Mouse (Mus musculus) heart, adult 2 months (tissue): ENCODE results near the gene Rassf8. TPM values are rescaled to one million over a fixed set of nuclear protein-coding genes. Genes with fewer than 3 reads are reported as not detected.

Experiments used
- DNase-seq, 2 experiments: peaks; one replicate each; pipeline ENCODE4 v3.0.0; 2021
- H3K27ac ChIP-seq: fragments of 200-600 bp; 2 replicates; pipeline ENCODE4 v1.8.1; 2022
- H3K27me3 ChIP-seq: fragments of 200-500 bp; 2 replicates; pipeline ENCODE4 v1.6.1; 2012; ENCODE audit warnings: mild to moderate bottlenecking, low read length, inconsistent platforms, mixed read lengths; ENCODE audit not compliant: control insufficient read depth, insufficient read depth
- H3K36me3 ChIP-seq: fragments of 200-500 bp; 2 replicates; pipeline ENCODE4 v1.6.1; 2012; ENCODE audit warnings: low read length, inconsistent platforms; ENCODE audit not compliant: control insufficient read depth, insufficient read depth
- H3K4me1 ChIP-seq: fragments of 200-500 bp; 2 replicates; pipeline ENCODE4 v1.6.1; 2011; ENCODE audit warnings: low read length; ENCODE audit not compliant: control insufficient read depth, insufficient read depth
- H3K4me3 ChIP-seq: fragments of 200-600 bp; 2 replicates; pipeline ENCODE4 v1.8.1; 2022
- H3K79me2 ChIP-seq: fragments of 200-500 bp; replicated peaks from 2 replicates; pipeline ENCODE4 v1.6.1; 2012; ENCODE audit warnings: mild to moderate bottlenecking, inconsistent platforms, low read length, moderate library complexity, mixed read lengths; ENCODE audit not compliant: control insufficient read depth, insufficient read depth
- H3K9ac ChIP-seq: fragments of 200-500 bp; 2 replicates; pipeline ENCODE4 v1.6.1; 2012; ENCODE audit warnings: low read depth, mild to moderate bottlenecking, control low read depth, inconsistent platforms, low read length, mixed read lengths
- CTCF ChIP-seq: fragments of 200-600 bp; IDR thresholded peaks from 2 replicates; pipeline ENCODE4 v1.8.1; 2022; ENCODE audit warnings: antibody characterized with exemption, mild to moderate bottlenecking, moderate library complexity
- EP300 ChIP-seq: fragments of 200-500 bp; IDR thresholded peaks from 2 replicates; pipeline ENCODE4 v1.6.1; 2011; ENCODE audit warnings: low read depth, low read length, control low read depth; ENCODE audit not compliant: insufficient read depth
- POLR2A ChIP-seq: fragments of 200-500 bp; IDR thresholded peaks from 2 replicates; pipeline ENCODE4 v1.6.1; 2011; ENCODE audit warnings: mild to moderate bottlenecking, low read depth, low read length, control low read depth; ENCODE audit not compliant: insufficient read depth
- WGBS: fragments of 180-500 bp; shearing (Covaris S2); methylation state at CpG from one replicate; pipeline ENCODE4 v1.1.7; 2018; 5-methylcytosine and 5-hydroxymethylcytosine counted together
- intact Hi-C: fragments of 180-260 bp; cut with DNase I; formaldehyde crosslinking; loops from one replicate; pipeline ENCODE4 v1.15.1; 2025
- polyA plus RNA-seq: library from polyadenylated mRNA; depleted of rRNA; stranded (reverse); fragments of >200 nt; gene quantifications from 2 replicates; pipeline ENCODE4 v1.2.3, GENCODE M21; 2012
- total RNA-seq, 2 experiments: library from RNA; stranded (reverse); gene quantifications; 2 replicates each; pipeline ENCODE4 v1.2.3; 2021

Rassf8 gene
- total and polyA plus RNA-seq, 3 experiments: 18.1 to 58.2 (median 56.9) TPM

GRCm38 (mm10) chr6:145745291-145745690, 1.3 kb upstream of the Rassf8 start:
- intact Hi-C loops: loop anchor here (5.0 kb wide), 1 partner anchor 122 kb away; the partner anchor contains the start of gene Bhlhe41
- no peak overlapping the region for H3K4me3 ChIP-seq
- WGBS: 11% methylated on average over 3 of the region's 3 CpGs
- H3K79me2 ChIP-seq: 0 out of 2 replicates have a peak, but pooled peaks cover under 1% of the 10 kb centered on the region
- no peak for DNase-seq
- TF ChIP-seq EP300 (no peak), CTCF (no peak), POLR2A (no peak)
- H3K27ac ChIP-seq: peak overlapping the region; percentile 34; the same call in 1 of the 2 replicates
- no peaks in the 10 kb centered on the region for H3K27me3 ChIP-seq
- H3K36me3 ChIP-seq: 0 out of 2 replicates have a peak, but pooled peaks cover 2% of the 10 kb centered on the region
- H3K4me1 ChIP-seq: peaks cover 1% of the 10 kb centered on the region
- no peak overlapping the region for H3K9ac ChIP-seq

- Histone ChIP-seq H3K27me3 (no peaks in the 10 kb centered on the region), H3K36me3 (0 out of 2 replicates have a peak, but pooled peaks cover 2% of the 10 kb centered on the region), H3K79me2 (peaks cover 2% of the 10 kb centered on the region; the same call in 1 of the 2 replicates), H3K27ac (peak overlapping the region; percentile 95), H3K9ac (peak overlapping the region; percentile 97), H3K4me3 (peak overlapping the region; percentile 94), H3K4me1 (peaks cover 1% of the 10 kb centered on the region)
- TF ChIP-seq POLR2A (no peak), EP300 (no peak), CTCF (no peak)
- no peak for DNase-seq
- intact Hi-C loops: loop anchor here (2.0 to 5.0 kb wide), 2 partner anchors 46 to 120 kb away; partner anchors contain the start of gene Bhlhe41
- under 1% methylated on average over 55 of the region's 55 CpGs for WGBS
Observed at GRCm38 (mm10) chr6:145746921-145747670, 548 bp downstream of the Rassf8 start.

GRCm38 (mm10) chr6:145747671-145748640, 1.4 kb downstream of the Rassf8 start:
- Histone ChIP-seq H3K79me2 (peaks cover 3% of the 10 kb centered on the region; the same call in 1 of the 2 replicates), H3K36me3 (0 out of 2 replicates have a peak, but pooled peaks cover 2% of the 10 kb centered on the region), H3K9ac (peak overlapping the region; percentile 97), H3K4me3 (peak overlapping the region; percentile 94), H3K27ac (peak overlapping the region; percentile 95), H3K27me3 (no peaks in the 10 kb centered on the region), H3K4me1 (peaks cover 4% of the 10 kb centered on the region)
- peak; percentile 55 for TF ChIP-seq CTCF
- TF ChIP-seq EP300: no peak
- no peak for TF ChIP-seq POLR2A
- intact Hi-C loops: loop anchor here (2.0 to 5.0 kb wide), 3 partner anchors 45 to 307 kb away; partner anchors contain the start of gene Bhlhe41
- no peak for DNase-seq
- 10% methylated on average over 16 of the region's 16 CpGs for WGBS

GRCm38 (mm10) chr6:145750394-145750793, 3.8 kb downstream of the Rassf8 start:
- Histone ChIP-seq H3K9ac (no peak overlapping the region), H3K4me3 (no peak overlapping the region), H3K4me1 (peaks cover 7% of the 10 kb centered on the region), H3K27me3 (no peaks in the 10 kb centered on the region), H3K79me2 (peaks cover 6% of the 10 kb centered on the region; the same call in 1 of the 2 replicates), H3K27ac (no peak overlapping the region), H3K36me3 (0 out of 2 replicates have a peak, but pooled peaks cover 2% of the 10 kb centered on the region)
- no peak for DNase-seq
- 73% methylated on average over 3 of the region's 3 CpGs for WGBS
- TF ChIP-seq EP300: no peak
- no peak for TF ChIP-seq POLR2A
- peak; percentile 17; the same call in 1 of the 2 replicates for TF ChIP-seq CTCF
- intact Hi-C loops: loop anchor here (1.0 to 10.0 kb wide), 2 partner anchors 43 to 506 kb away; no protein-coding TSS in a partner anchor

GRCm38 (mm10) chr6:145753296-145753695, 6.7 kb downstream of the Rassf8 start:
- intact Hi-C loops: loop anchor here (10.0 kb wide), 1 partner anchor 508 kb away; no protein-coding TSS in a partner anchor

More at GRCm38 (mm10) chr6:145753296-145753695, 6.7 kb downstream of the Rassf8 start:
- Histone ChIP-seq H3K27me3 (no peaks in the 10 kb centered on the region), H3K36me3 (no peaks in the 10 kb centered on the region), H3K4me1 (peaks cover 14% of the 10 kb centered on the region), H3K4me3 (no peak overlapping the region), H3K79me2 (peaks cover 9% of the 10 kb centered on the region; the same call in 1 of the 2 replicates), H3K9ac (no peak overlapping the region), H3K27ac (peak overlapping the region; percentile 4; the same call in 1 of the 2 replicates)
- TF ChIP-seq EP300: no peak
- no peak for TF ChIP-seq POLR2A
- TF ChIP-seq CTCF: no peak
- no peak for DNase-seq
- 86% methylated on average over 6 of the region's 6 CpGs for WGBS
